Mouse (Mus musculus): ENCODE measurements around the gene Pnma1.

Gene Pnma1

DNA sequence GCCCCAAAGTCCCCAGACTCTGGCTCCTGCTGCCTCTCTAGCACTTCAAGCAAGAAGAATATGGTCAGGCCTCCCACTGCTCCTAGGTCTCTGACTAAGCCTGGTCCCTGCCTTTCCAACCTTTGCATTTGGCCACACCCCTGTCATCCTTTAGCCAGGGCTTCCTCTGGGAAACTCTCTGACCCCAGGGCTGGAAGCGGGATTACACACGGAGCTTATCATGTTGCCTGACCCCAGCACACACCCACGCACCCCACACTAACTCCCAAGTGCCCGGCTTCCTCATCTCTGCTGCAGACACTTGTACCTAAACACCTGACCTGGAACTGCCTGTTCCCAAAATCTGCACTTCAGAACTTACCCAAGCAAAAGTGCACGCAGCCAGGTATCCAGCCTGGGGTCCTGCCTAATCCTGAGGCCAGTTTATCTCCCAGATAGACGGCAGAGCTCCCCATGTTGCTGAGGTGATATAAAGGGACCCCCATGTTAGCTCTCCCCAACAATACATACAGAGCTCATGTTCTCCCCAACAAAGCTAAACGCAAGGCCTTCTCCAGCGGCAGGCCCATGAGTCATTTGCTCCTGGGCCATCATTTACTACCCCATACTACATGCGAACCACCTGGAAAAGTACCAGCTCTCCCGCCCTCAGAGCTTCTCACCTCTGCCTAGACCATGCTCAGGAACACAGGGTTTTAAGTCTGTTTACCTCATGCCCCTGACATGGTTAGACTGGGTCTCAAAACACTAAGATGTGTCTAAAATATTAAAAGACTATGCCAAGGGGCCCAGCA lies 30.6 kb upstream of the Pnma1 start:
- DNase-seq (ENCODE audit: low read depth in 2 of 2, low spot score in 2 of 2): no peak

DNA sequence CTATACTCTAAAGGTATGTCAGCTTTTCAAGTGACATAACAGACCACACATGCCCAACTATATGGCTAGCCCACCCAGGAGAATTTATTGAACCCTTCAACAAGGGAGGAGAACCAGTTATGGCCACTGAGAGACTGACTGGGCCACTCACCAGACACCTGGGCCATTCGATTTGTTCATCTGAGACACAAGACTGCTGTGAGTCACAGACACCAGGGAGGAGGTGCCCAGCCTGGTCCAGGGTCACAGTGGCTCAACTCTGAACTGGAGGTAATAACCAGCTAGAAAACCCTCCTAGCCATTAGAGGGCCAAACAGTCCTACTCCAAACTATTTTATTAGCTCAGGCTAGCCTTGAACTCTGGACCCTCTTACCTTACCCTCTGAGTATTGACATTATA lies 29.8 kb upstream of the Pnma1 start:
- DNase-seq (ENCODE audit: low read depth in 2 of 2, low spot score in 2 of 2): no peak

DNA sequence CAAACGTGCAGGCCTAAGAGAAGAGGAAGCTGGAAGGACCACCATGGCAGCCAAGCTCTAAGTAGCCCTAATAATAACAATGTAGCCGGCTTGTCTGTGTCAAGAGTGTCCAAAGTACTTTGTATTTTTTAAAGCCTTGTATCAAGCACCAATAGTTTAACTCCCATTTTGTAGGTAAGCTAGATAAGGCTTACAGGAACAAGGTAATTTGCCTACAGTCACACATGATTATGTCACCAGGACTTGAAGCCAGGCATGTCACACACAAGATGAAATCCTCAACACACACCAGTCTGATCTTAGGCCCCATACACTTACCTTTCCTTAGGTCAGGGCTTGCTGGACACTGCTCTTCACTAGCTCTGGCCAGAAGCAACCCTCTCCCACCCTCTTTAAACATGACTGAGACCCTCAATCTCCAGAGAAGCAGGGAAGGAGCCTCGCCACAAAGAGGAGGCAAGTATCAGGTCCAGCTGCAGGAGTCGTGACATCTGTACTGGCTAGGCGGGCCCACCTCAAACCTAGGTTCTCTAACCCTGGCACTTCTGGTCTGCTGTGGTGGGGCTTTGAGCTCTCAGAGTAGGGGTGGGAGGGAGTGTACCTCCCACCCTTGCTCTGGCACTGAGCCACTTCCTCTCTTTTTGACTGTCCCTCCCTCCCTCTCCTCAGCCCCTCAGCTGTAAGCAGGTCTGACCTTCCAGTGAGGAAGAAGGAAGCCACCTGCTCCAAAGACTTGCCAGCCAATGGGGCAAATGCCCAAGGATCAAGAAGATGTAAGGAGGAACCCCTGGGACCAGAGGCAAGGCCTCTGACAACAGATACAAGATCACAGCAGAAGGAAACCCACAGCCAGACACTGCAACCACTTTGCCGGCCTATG lies 28.8 kb upstream of the Pnma1 start:
- peak in 1 of 2 experiments; percentile 39 for DNase-seq (ENCODE audit: low read depth in 2 of 2, low spot score in 2 of 2)

- no peak for DNase-seq (ENCODE audit: low read depth in 2 of 2, low spot score in 2 of 2)
Measured at GRCm38 (mm10) chr12:84176126-84176769, 28.0 kb upstream of the Pnma1 start.

DNA sequence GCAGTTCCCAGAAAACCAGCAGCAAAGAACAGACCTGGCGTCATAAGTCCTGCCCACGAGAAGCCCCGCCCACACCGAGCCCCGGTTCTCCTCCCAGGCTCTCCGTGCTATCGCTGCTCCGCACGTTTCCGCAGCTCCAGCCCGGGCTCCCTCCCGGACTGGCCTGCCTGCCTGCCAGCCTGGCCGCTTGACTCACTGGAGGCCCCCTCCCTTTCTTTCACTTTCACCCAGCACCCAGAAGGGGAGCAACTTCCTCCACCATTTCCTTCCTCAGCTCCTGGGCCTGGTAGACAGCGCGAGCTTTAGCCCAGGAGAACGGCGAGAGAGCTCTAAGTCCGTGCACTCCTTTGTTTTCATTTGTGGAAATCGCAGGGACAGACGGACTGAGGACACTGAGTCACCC lies 27.4 kb upstream of the Pnma1 start:
- peak; percentile 69 to 72 for DNase-seq (ENCODE audit: low read depth in 2 of 2, low spot score in 2 of 2)

- no peak for DNase-seq (ENCODE audit: low read depth in 2 of 2, low spot score in 2 of 2)
Measured at GRCm38 (mm10) chr12:84174871-84175270, 26.6 kb upstream of the Pnma1 start.

- no peak for DNase-seq (ENCODE audit: low read depth in 2 of 2, low spot score in 2 of 2)
Measured at GRCm38 (mm10) chr12:84174190-84174811, 26.0 kb upstream of the Pnma1 start.

DNA sequence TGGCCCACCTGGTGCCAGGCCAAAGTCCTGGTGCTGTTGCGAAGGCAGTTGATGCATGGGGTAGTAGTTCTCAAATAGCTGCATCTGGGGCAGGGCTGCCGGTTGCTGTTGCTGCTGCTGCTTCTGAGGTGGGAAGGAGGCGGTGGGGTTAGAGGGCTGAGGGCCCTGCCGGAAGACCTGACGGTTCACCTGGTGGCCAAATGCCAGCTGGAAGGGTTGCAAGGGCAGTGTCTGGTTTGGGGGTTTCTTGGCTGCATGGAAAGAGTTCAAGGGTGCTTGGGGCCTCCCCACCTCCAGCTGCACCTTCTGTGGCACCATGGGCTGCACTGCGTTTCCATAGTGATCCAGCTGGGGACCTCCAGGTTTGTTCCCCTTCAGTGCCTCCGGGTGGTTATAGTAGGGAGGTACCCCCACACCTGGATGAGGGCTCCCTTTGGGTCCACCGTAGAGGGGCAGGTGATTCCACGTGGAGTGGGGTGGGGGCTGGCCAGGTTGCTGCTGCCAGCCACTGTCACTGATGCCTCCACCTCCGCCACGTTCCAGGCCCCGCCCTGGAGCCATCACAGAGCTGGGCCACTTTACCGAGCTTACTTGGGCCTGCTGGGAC lies 25.1 kb upstream of the Pnma1 start:
- DNase-seq (ENCODE audit: low read depth in 2 of 2, low spot score in 2 of 2): no peak

DNA sequence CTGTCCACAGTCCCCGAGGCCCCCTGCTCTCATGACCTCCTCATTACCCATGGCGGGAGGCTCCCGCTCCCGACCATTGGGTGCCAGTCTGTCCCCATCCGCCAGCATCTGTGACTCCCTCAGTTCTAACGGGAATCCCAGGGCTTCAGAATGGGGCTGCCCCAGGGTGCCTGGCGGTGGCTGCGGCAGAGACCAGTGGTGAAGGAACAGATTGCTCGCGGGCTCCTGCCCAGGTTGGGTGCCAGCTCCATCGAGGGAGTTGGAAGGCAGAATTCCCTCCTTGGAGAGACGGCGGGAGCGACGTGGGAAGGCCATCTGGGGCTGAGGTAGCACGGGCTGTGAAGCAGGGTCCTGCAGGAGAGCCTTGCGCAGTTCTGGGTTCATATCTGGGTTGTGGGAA lies 24.6 kb upstream of the Pnma1 start:
- no peak for DNase-seq (ENCODE audit: low read depth in 2 of 2, low spot score in 2 of 2)

GRCm38 (mm10) chr12:84172216-84172615 lies 23.9 kb upstream of the Pnma1 start:
- no peak for DNase-seq (ENCODE audit: low read depth in 2 of 2, low spot score in 2 of 2)

DNA sequence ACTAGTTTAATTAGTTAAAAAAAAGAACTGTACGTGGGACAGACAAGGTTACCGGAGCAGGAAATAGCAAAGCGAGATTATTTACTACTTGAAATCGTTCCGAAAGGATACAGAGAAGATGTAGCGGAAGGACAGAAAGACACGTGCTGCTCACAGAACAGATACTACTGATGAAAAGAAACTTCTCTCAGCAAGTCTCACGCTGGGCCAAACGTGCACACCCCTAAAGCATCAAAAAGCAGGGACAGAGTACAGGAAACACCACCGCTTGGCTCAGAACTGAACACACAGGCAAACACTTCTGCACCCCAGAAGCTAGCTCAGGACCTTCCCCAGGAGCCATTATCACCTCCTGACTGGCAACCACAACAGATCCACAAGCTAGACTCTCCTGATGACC lies 22.3 kb upstream of the Pnma1 start:
- DNase-seq (ENCODE audit: low read depth in 2 of 2, low spot score in 2 of 2): peak in 1 of 2 experiments; percentile 42

- no peak for DNase-seq (ENCODE audit: low read depth in 2 of 2, low spot score in 2 of 2)
Measured at GRCm38 (mm10) chr12:84165631-84166373, 17.5 kb upstream of the Pnma1 start.

- no peak for DNase-seq (ENCODE audit: low read depth in 2 of 2, low spot score in 2 of 2)
Measured at GRCm38 (mm10) chr12:84163586-84164110, 15.4 kb upstream of the Pnma1 start.

- DNase-seq (ENCODE audit: low read depth in 2 of 2, low spot score in 2 of 2): peak; percentile 53 to 60
Measured at GRCm38 (mm10) chr12:84163133-84163532, 14.8 kb upstream of the Pnma1 start.

GRCm38 (mm10) chr12:84161616-84162433 lies 13.5 kb upstream of the Pnma1 start:
- DNase-seq (ENCODE audit: low read depth in 2 of 2, low spot score in 2 of 2): peak in 1 of 2 experiments; percentile 32

DNA sequence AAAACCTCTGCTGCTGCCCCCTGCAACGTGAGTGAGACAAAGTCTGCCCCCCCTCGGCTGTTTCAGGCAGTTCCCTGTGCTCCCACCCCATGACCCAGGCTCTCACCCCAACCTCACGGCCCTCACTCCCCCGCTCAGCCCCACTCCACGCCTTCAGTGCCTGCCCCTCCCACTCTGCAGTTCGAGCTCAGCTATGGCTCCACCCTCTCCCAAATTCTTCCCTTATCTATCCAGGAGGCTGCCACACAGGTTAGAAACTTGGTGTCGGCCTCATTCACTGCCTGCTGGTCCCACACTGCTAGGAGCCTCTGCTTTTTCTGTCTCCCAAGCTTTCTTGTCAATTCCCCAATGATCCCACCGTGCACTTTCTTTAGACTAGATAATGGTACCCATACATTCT lies 12.8 kb upstream of the Pnma1 start:
- no peak for DNase-seq (ENCODE audit: low read depth in 2 of 2, low spot score in 2 of 2)

- no peak for DNase-seq (ENCODE audit: low read depth in 2 of 2, low spot score in 2 of 2)
Measured at GRCm38 (mm10) chr12:84160491-84160890, 12.2 kb upstream of the Pnma1 start.

GRCm38 (mm10) chr12:84158156-84158555 lies 9.9 kb upstream of the Pnma1 start:
- no peak for DNase-seq (ENCODE audit: low read depth in 2 of 2, low spot score in 2 of 2)

DNA sequence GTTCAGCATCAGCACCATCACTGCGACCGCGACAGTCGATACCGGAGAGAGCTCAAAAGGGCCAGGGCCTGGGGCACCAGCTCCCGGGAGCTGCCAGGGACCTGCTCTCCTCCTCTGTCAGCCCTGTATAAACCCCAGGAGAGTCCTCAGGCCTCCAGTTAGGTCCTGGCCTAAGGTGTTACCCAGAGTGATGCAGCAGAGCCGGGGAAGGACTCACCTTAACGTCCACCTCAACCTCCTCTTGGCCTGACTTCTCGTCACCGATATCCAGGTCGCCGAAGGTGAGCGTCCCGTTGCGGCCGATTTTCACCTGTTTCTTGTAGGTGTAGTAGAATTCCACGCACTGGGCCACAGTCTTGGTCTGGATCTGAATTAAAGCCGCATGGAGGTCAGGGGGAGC lies 7.9 kb upstream of the Pnma1 start:
- no peak for DNase-seq (ENCODE audit: low read depth in 2 of 2, low spot score in 2 of 2)

Measured in CD8-positive naive resting alpha-beta T cell, adult 2 months (primary cell).